Mouse (Mus musculus): ENCODE measurements around the gene Zfp239.

GRCm38 (mm10) chr6:117874621-117875281 lies 12.9 kb downstream of the Zfp239 start:
- TF ChIP-seq CTCF (IDR thresholded peaks at IDR 0.05; ENCODE audit: borderline replicate concordance, insufficient read depth, low read depth, low read length) (no peak), POLR2A (IDR thresholded peaks at IDR 0.05; ENCODE audit: borderline replicate concordance, insufficient read depth, low read length) (no peak)

Data from cerebellum, adult 2 months (tissue).